Mouse (Mus musculus) kidney, adult 2 months (tissue): ENCODE data around the gene Pink1.

Experiments used
- CTCF ChIP-seq: fragments of 200-500 bp; conservative IDR thresholded peaks from 2 replicates; pipeline ENCODE4 v1.5.1; 2011; ENCODE audit warnings: low read depth, mild to moderate bottlenecking, control low read depth, low read length, moderate library complexity, mixed read lengths; ENCODE audit not compliant: insufficient read depth, insufficient read length
- POLR2A ChIP-seq: fragments of 200-500 bp; IDR thresholded peaks from one replicate; pipeline ENCODE4 v1.6.1; 2011; ENCODE audit warnings: low read depth, low read length, control low read depth

- no peak for TF ChIP-seq POLR2A
- no peak for TF ChIP-seq CTCF
Measured at GRCm38 (mm10) chr4:138348716-138349115, 22.6 kb upstream of the Pink1 start.
